Mouse (Mus musculus): ENCODE results near the gene Lime1. TPM values are rescaled to one million over a fixed set of nuclear protein-coding genes. Genes with fewer than 3 reads are reported as not detected.

The Lime1 gene
- total RNA-seq, 2 experiments from 2014 or later, result 40.8 to 44.9 TPM

Other genes starting within 250 kb of the Lime1 start
- 100 to 1,000 TPM; 191 to 195 TPM for gene Kcnq2, start 244.8 kb upstream of the Lime1 start, total RNA-seq (2021)
- 100 to 1,000 TPM; 399 to 423 TPM for gene Eef1a2, start 223.1 kb upstream of the Lime1 start, total RNA-seq (2021)
- 100 to 1,000 TPM; 132 to 140 TPM for gene Ppdpf, start 192.8 kb upstream of the Lime1 start, total RNA-seq (2021)
- gene Ptk6, start 177.3 kb upstream of the Lime1 start, total RNA-seq (2021), result not detected
- under 1 TPM in 1 of 2 experiments, not detected in 1; 0.18 TPM for gene Srms, start 166.9 kb upstream of the Lime1 start, total RNA-seq (2021)
- not detected for gene Fndc11, start 160.1 kb upstream of the Lime1 start, total RNA-seq (2021)
- gene Helz2, start 138.1 kb upstream of the Lime1 start, total RNA-seq (2021), result 1 to 10 TPM; 1.4 to 1.5 TPM
- 10 to 100 TPM; 18.8 to 23.2 TPM for gene Gmeb2, start 92.0 kb upstream of the Lime1 start, total RNA-seq (2021)
- gene Stmn3, start 65.6 kb upstream of the Lime1 start, total RNA-seq (2021), result 100 to 1,000 TPM; 885 to 936 TPM
- gene Rtel1, start 60.3 kb upstream of the Lime1 start, total RNA-seq (2021), result 10 to 100 TPM; 53.6 to 67.6 TPM
- 10 to 100 TPM; 73.9 to 83.5 TPM for gene Zgpat, start 15.2 kb upstream of the Lime1 start, total RNA-seq (2021)
- gene Arfrp1, start 14.7 kb upstream of the Lime1 start, total RNA-seq (2021), result 10 to 100 TPM; 57.3 to 60.3 TPM
- 10 to 100 TPM; 16.6 to 16.8 TPM for gene Zbtb46, start 79.3 kb downstream of the Lime1 start, total RNA-seq (2021)
- not detected for gene Abhd16b, start 113.1 kb downstream of the Lime1 start, total RNA-seq (2021)
- gene Tpd52l2, start 117.1 kb downstream of the Lime1 start, total RNA-seq (2021), result 10 to 100 TPM; 69.7 to 73.5 TPM
- gene Dnajc5, start 140.4 kb downstream of the Lime1 start, total RNA-seq (2021), result 100 to 1,000 TPM; 288 to 305 TPM
- gene Uckl1, start 204.8 kb downstream of the Lime1 start, total RNA-seq (2021), result 10 to 100 TPM; 66.1 to 69.2 TPM
- 10 to 100 TPM; 49.7 to 51.6 TPM for gene Prpf6, start 211.8 kb downstream of the Lime1 start, total RNA-seq (2021)
- 100 to 1,000 TPM; 191 to 197 TPM for gene Zfp512b, start 212.7 kb downstream of the Lime1 start, total RNA-seq (2021)
- 10 to 100 TPM; 43.7 to 48.7 TPM for gene Samd10, start 219.1 kb downstream of the Lime1 start, total RNA-seq (2021)